Mouse (Mus musculus): ENCODE data around the gene Cabp4. TPM values are rescaled to one million over a fixed set of nuclear protein-coding genes. Genes with fewer than 3 reads are reported as not detected.
"Not testable (repeated sequence)": the region's sequence is repeated elsewhere in the genome, so short reads cannot be mapped to it uniquely, and the experiment has no call there.

The Cabp4 gene
- polyA plus RNA-seq, 1 experiment from 2014 or later, result 0.22 TPM

- not testable (repeated sequence) for H3K9me3 ChIP-seq (ENCODE audit: control insufficient read depth, low read length); H3K36me3 ChIP-seq (ENCODE audit: control insufficient read depth, insufficient read depth); H3K27ac ChIP-seq (ENCODE audit: low read length); H3K4me3 ChIP-seq (replicated peaks; ENCODE audit: low read length); H3K9ac ChIP-seq (replicated peaks; ENCODE audit: low read depth, low read length); H3K27me3 ChIP-seq (replicated peaks; ENCODE audit: control insufficient read depth, insufficient read depth, low read length); ATAC-seq
- Histone ChIP-seq H3K4me2 (ENCODE audit: low read length) (peak overlapping the region; percentile 6; the same call in 1 of the 2 replicates), H3K4me1 (replicated peaks; ENCODE audit: control insufficient read depth, insufficient read depth, low read length) (peaks cover 14% of the 10 kb centered on the region)
- 62% methylated on average over 6 of the region's 6 CpGs for WGBS
Observed at GRCm38 (mm10) chr19:4121896-4122295, 21.9 kb downstream of the Cabp4 start.

- H3K27ac ChIP-seq (ENCODE audit: low read length), result peak overlapping the region; percentile 84
- 2% methylated on average over 38 of the region's 38 CpGs for WGBS
- H3K4me3 ChIP-seq (replicated peaks; ENCODE audit: low read length), result peak overlapping the region; percentile 58
- H3K4me2 ChIP-seq (ENCODE audit: low read length), result peak overlapping the region; percentile 56
- no peaks in the 10 kb centered on the region for H3K36me3 ChIP-seq (ENCODE audit: control insufficient read depth, insufficient read depth)
- H3K9ac ChIP-seq (replicated peaks; ENCODE audit: low read depth, low read length), result peak overlapping the region; percentile 68
- ATAC-seq, result peak; percentile 80
- no peaks in the 10 kb centered on the region for H3K27me3 ChIP-seq (replicated peaks; ENCODE audit: control insufficient read depth, insufficient read depth, low read length)
- peaks cover 7% of the 10 kb centered on the region for H3K4me1 ChIP-seq (replicated peaks; ENCODE audit: control insufficient read depth, insufficient read depth, low read length)
- H3K9me3 ChIP-seq (ENCODE audit: control insufficient read depth, low read length), result no peaks in the 10 kb centered on the region
Observed at GRCm38 (mm10) chr19:4121097-4121805, 22.6 kb downstream of the Cabp4 start.

- WGBS, result 95% methylated on average over 2 of the region's 2 CpGs
- H3K4me2 ChIP-seq (ENCODE audit: low read length), result peak overlapping the region; percentile 56
- no peak overlapping the region for H3K27ac ChIP-seq (ENCODE audit: low read length)
- H3K9me3 ChIP-seq (ENCODE audit: control insufficient read depth, low read length), result no peaks in the 10 kb centered on the region
- H3K27me3 ChIP-seq (replicated peaks; ENCODE audit: control insufficient read depth, insufficient read depth, low read length), result no peaks in the 10 kb centered on the region
- H3K9ac ChIP-seq (replicated peaks; ENCODE audit: low read depth, low read length), result no peak overlapping the region
- H3K4me3 ChIP-seq (replicated peaks; ENCODE audit: low read length), result peak overlapping the region; percentile 58
- H3K36me3 ChIP-seq (ENCODE audit: control insufficient read depth, insufficient read depth), result peaks cover 5% of the 10 kb centered on the region
- ATAC-seq, result no peak
- peaks cover 7% of the 10 kb centered on the region for H3K4me1 ChIP-seq (replicated peaks; ENCODE audit: control insufficient read depth, insufficient read depth, low read length)
Observed at GRCm38 (mm10) chr19:4120496-4120895, 23.3 kb downstream of the Cabp4 start.

- H3K9me3 ChIP-seq (ENCODE audit: control insufficient read depth, low read length), result no peaks in the 10 kb centered on the region
- no peak overlapping the region for H3K9ac ChIP-seq (replicated peaks; ENCODE audit: low read depth, low read length)
- H3K27ac ChIP-seq (ENCODE audit: low read length), result no peak overlapping the region
- peaks cover 7% of the 10 kb centered on the region for H3K36me3 ChIP-seq (ENCODE audit: control insufficient read depth, insufficient read depth)
- 90% methylated on average over 6 of the region's 6 CpGs for WGBS
- H3K4me2 ChIP-seq (ENCODE audit: low read length), result no peak overlapping the region; the same call in 1 of the 2 replicates
- H3K4me3 ChIP-seq (replicated peaks; ENCODE audit: low read length), result no peak overlapping the region
- H3K4me1 ChIP-seq (replicated peaks; ENCODE audit: control insufficient read depth, insufficient read depth, low read length), result peaks cover 5% of the 10 kb centered on the region; the same call in 1 of the 2 replicates
- H3K27me3 ChIP-seq (replicated peaks; ENCODE audit: control insufficient read depth, insufficient read depth, low read length), result no peaks in the 10 kb centered on the region
- ATAC-seq, result no peak
Observed at GRCm38 (mm10) chr19:4119716-4120487, 23.9 kb downstream of the Cabp4 start.

GRCm38 (mm10) chr19:4118350-4118749 lies 25.5 kb downstream of the Cabp4 start:
- ATAC-seq, result no peak
- no peak overlapping the region for H3K27ac ChIP-seq (ENCODE audit: low read length)
- H3K9ac ChIP-seq (replicated peaks; ENCODE audit: low read depth, low read length), result no peak overlapping the region
- peaks cover 5% of the 10 kb centered on the region; the same call in 1 of the 2 replicates for H3K4me1 ChIP-seq (replicated peaks; ENCODE audit: control insufficient read depth, insufficient read depth, low read length)
- WGBS, result 93% methylated on average over 2 of the region's 2 CpGs
- H3K9me3 ChIP-seq (ENCODE audit: control insufficient read depth, low read length), result no peaks in the 10 kb centered on the region
- H3K4me3 ChIP-seq (replicated peaks; ENCODE audit: low read length), result no peak overlapping the region
- peaks cover 14% of the 10 kb centered on the region for H3K36me3 ChIP-seq (ENCODE audit: control insufficient read depth, insufficient read depth)
- no peak overlapping the region for H3K4me2 ChIP-seq (ENCODE audit: low read length)
- H3K27me3 ChIP-seq (replicated peaks; ENCODE audit: control insufficient read depth, insufficient read depth, low read length), result no peaks in the 10 kb centered on the region

- Histone ChIP-seq H3K9me3 (ENCODE audit: control insufficient read depth, low read length) (no peaks in the 10 kb centered on the region), H3K4me3 (replicated peaks; ENCODE audit: low read length) (no peak overlapping the region), H3K27me3 (replicated peaks; ENCODE audit: control insufficient read depth, insufficient read depth, low read length) (no peaks in the 10 kb centered on the region), H3K27ac (ENCODE audit: low read length) (no peak overlapping the region), H3K36me3 (ENCODE audit: control insufficient read depth, insufficient read depth) (peaks cover 16% of the 10 kb centered on the region), H3K4me2 (ENCODE audit: low read length) (no peak overlapping the region), H3K4me1 (replicated peaks; ENCODE audit: control insufficient read depth, insufficient read depth, low read length) (peaks cover 5% of the 10 kb centered on the region; the same call in 1 of the 2 replicates), H3K9ac (replicated peaks; ENCODE audit: low read depth, low read length) (no peak overlapping the region)
- no peak for ATAC-seq
- 96% methylated on average over 7 of the region's 7 CpGs for WGBS
Observed at GRCm38 (mm10) chr19:4117006-4117405, 26.8 kb downstream of the Cabp4 start.

- Histone ChIP-seq H3K9ac (replicated peaks; ENCODE audit: low read depth, low read length) (no peak overlapping the region), H3K27me3 (replicated peaks; ENCODE audit: control insufficient read depth, insufficient read depth, low read length) (no peaks in the 10 kb centered on the region), H3K27ac (ENCODE audit: low read length) (no peak overlapping the region), H3K4me1 (replicated peaks; ENCODE audit: control insufficient read depth, insufficient read depth, low read length) (peaks cover 5% of the 10 kb centered on the region; the same call in 1 of the 2 replicates), H3K4me3 (replicated peaks; ENCODE audit: low read length) (no peak overlapping the region), H3K36me3 (ENCODE audit: control insufficient read depth, insufficient read depth) (peaks cover 16% of the 10 kb centered on the region), H3K9me3 (ENCODE audit: control insufficient read depth, low read length) (no peaks in the 10 kb centered on the region), H3K4me2 (ENCODE audit: low read length) (no peak overlapping the region)
- WGBS, result 84% methylated on average over 11 of the region's 11 CpGs
- ATAC-seq, result no peak
Observed at GRCm38 (mm10) chr19:4115816-4116215, 28.0 kb downstream of the Cabp4 start.

GRCm38 (mm10) chr19:4115144-4115543 lies 28.7 kb downstream of the Cabp4 start:
- Histone ChIP-seq H3K4me1 (replicated peaks; ENCODE audit: control insufficient read depth, insufficient read depth, low read length) (no peaks in the 10 kb centered on the region; the same call in 1 of the 2 replicates), H3K4me2 (ENCODE audit: low read length) (no peak overlapping the region), H3K27me3 (replicated peaks; ENCODE audit: control insufficient read depth, insufficient read depth, low read length) (no peaks in the 10 kb centered on the region), H3K27ac (ENCODE audit: low read length) (no peak overlapping the region), H3K36me3 (ENCODE audit: control insufficient read depth, insufficient read depth) (peaks cover 16% of the 10 kb centered on the region), H3K4me3 (replicated peaks; ENCODE audit: low read length) (no peak overlapping the region), H3K9me3 (ENCODE audit: control insufficient read depth, low read length) (no peaks in the 10 kb centered on the region), H3K9ac (replicated peaks; ENCODE audit: low read depth, low read length) (no peak overlapping the region)
- no peak for ATAC-seq
- WGBS, result 92% methylated on average over 10 of the region's 10 CpGs

- 94% methylated on average over 10 of the region's 10 CpGs for WGBS
- ATAC-seq, result no peak
- Histone ChIP-seq H3K36me3 (ENCODE audit: control insufficient read depth, insufficient read depth) (peaks cover 16% of the 10 kb centered on the region), H3K27ac (ENCODE audit: low read length) (no peak overlapping the region), H3K27me3 (replicated peaks; ENCODE audit: control insufficient read depth, insufficient read depth, low read length) (no peaks in the 10 kb centered on the region), H3K9me3 (ENCODE audit: control insufficient read depth, low read length) (no peaks in the 10 kb centered on the region), H3K9ac (replicated peaks; ENCODE audit: low read depth, low read length) (no peak overlapping the region), H3K4me3 (replicated peaks; ENCODE audit: low read length) (no peak overlapping the region), H3K4me1 (replicated peaks; ENCODE audit: control insufficient read depth, insufficient read depth, low read length) (no peaks in the 10 kb centered on the region; the same call in 1 of the 2 replicates), H3K4me2 (ENCODE audit: low read length) (no peak overlapping the region)
Observed at GRCm38 (mm10) chr19:4114551-4114950, 29.3 kb downstream of the Cabp4 start.
